Mouse (Mus musculus): ENCODE results near the gene Dpm1. TPM values are rescaled to one million over a fixed set of nuclear protein-coding genes. Genes with fewer than 3 reads are reported as not detected.
A peak's percentile ranks its signal among the peaks of the same experiment; 100 is the strongest.

Dpm1 gene
- polyA plus RNA-seq, 1 experiment = 14.6 TPM

- peak in 1 of 2 experiments; percentile 11 for DNase-seq (ENCODE audit: low read depth in 1 of 2, low spot score in 2 of 2)
- under 1% methylated on average over 49 of the region's 49 CpGs for WGBS
- H3K36me3 ChIP-seq (ENCODE audit: control insufficient read depth, insufficient read depth, low read length) = peaks cover 5% of the 10 kb centered on the region; the same call in 1 of the 2 replicates
- H3K27ac ChIP-seq (ENCODE audit: insufficient read depth, low read length) = peak overlapping the region; percentile 98
- peak overlapping the region; percentile 91 for H3K4me3 ChIP-seq (ENCODE audit: extremely low read depth, insufficient read depth, insufficient read length)
- H3K4me1 ChIP-seq (ENCODE audit: control insufficient read depth, insufficient read depth, insufficient read length) = peaks cover 17% of the 10 kb centered on the region
- no peaks in the 10 kb centered on the region for H3K27me3 ChIP-seq (ENCODE audit: control insufficient read depth, insufficient read depth, low read length)
- TF ChIP-seq POLR2A (IDR thresholded peaks at IDR 0.05; ENCODE audit: low read depth, low read length) = no peak
- TF ChIP-seq CTCF (IDR thresholded peaks at IDR 0.05; ENCODE audit: extremely low read depth, insufficient read depth, insufficient read length, insufficient replicate concordance) = no peak
Observed at GRCm38 (mm10) chr2:168205681-168206631, 24.4 kb downstream of the Dpm1 start.

GRCm38 (mm10) chr2:168205265-168205664 is 25.1 kb downstream of the Dpm1 start:
- Histone ChIP-seq H3K27me3 (ENCODE audit: control insufficient read depth, insufficient read depth, low read length) (no peaks in the 10 kb centered on the region), H3K4me1 (ENCODE audit: control insufficient read depth, insufficient read depth, insufficient read length) (peaks cover 17% of the 10 kb centered on the region), H3K4me3 (ENCODE audit: extremely low read depth, insufficient read depth, insufficient read length) (peak overlapping the region; percentile 91), H3K27ac (ENCODE audit: insufficient read depth, low read length) (peak overlapping the region; percentile 36; the same call in 1 of the 2 replicates), H3K36me3 (ENCODE audit: control insufficient read depth, insufficient read depth, low read length) (peaks cover 4% of the 10 kb centered on the region; the same call in 1 of the 2 replicates)
- 1% methylated on average over 6 of the region's 6 CpGs for whole genome bisulfite sequencing
- TF ChIP-seq POLR2A (IDR thresholded peaks at IDR 0.05; ENCODE audit: low read depth, low read length) (no peak), CTCF (IDR thresholded peaks at IDR 0.05; ENCODE audit: extremely low read depth, insufficient read depth, insufficient read length, insufficient replicate concordance) (peak; percentile 91; the same call in 1 of the 2 replicates)
- DNase-seq (ENCODE audit: low read depth in 1 of 2, low spot score in 2 of 2) = peak; percentile 87 to 89

GRCm38 (mm10) chr2:168204476-168204999 is 25.9 kb downstream of the Dpm1 start:
- WGBS = 73% methylated on average over 8 of the region's 8 CpGs
- no peak for TF ChIP-seq CTCF (IDR thresholded peaks at IDR 0.05; ENCODE audit: extremely low read depth, insufficient read depth, insufficient read length, insufficient replicate concordance)
- TF ChIP-seq POLR2A (IDR thresholded peaks at IDR 0.05; ENCODE audit: low read depth, low read length) = no peak
- DNase-seq (ENCODE audit: low read depth in 1 of 2, low spot score in 2 of 2) = no peak
- Histone ChIP-seq H3K27ac (ENCODE audit: insufficient read depth, low read length) (no peak overlapping the region), H3K4me3 (ENCODE audit: extremely low read depth, insufficient read depth, insufficient read length) (no peak overlapping the region), H3K27me3 (ENCODE audit: control insufficient read depth, insufficient read depth, low read length) (no peaks in the 10 kb centered on the region), H3K4me1 (ENCODE audit: control insufficient read depth, insufficient read depth, insufficient read length) (peaks cover 20% of the 10 kb centered on the region), H3K36me3 (ENCODE audit: control insufficient read depth, insufficient read depth, low read length) (peaks cover 4% of the 10 kb centered on the region; the same call in 1 of the 2 replicates)

- 78% methylated on average over 4 of the region's 5 CpGs for WGBS
Observed at GRCm38 (mm10) chr2:168200014-168200691, 30.2 kb downstream of the Dpm1 start.

GRCm38 (mm10) chr2:168199476-168199875 is 30.9 kb downstream of the Dpm1 start:
- H3K27ac ChIP-seq (ENCODE audit: insufficient read depth, low read length) = no peak overlapping the region
- 60% methylated on average over 4 of the region's 4 CpGs for WGBS
- no peak for TF ChIP-seq CTCF (IDR thresholded peaks at IDR 0.05; ENCODE audit: extremely low read depth, insufficient read depth, insufficient read length, insufficient replicate concordance)
- TF ChIP-seq POLR2A (IDR thresholded peaks at IDR 0.05; ENCODE audit: low read depth, low read length) = no peak
- no peak for DNase-seq (ENCODE audit: low read depth in 1 of 2, low spot score in 2 of 2)
- no peak overlapping the region for H3K4me3 ChIP-seq (ENCODE audit: extremely low read depth, insufficient read depth, insufficient read length)
- H3K4me1 ChIP-seq (ENCODE audit: control insufficient read depth, insufficient read depth, insufficient read length) = peaks cover 20% of the 10 kb centered on the region
- H3K36me3 ChIP-seq (ENCODE audit: control insufficient read depth, insufficient read depth, low read length) = peaks cover 11% of the 10 kb centered on the region
- no peaks in the 10 kb centered on the region for H3K27me3 ChIP-seq (ENCODE audit: control insufficient read depth, insufficient read depth, low read length)

More at GRCm38 (mm10) chr2:168200014-168200691, 30.2 kb downstream of the Dpm1 start:
- Histone ChIP-seq H3K4me3 (ENCODE audit: extremely low read depth, insufficient read depth, insufficient read length) (no peak overlapping the region), H3K27me3 (ENCODE audit: control insufficient read depth, insufficient read depth, low read length) (no peaks in the 10 kb centered on the region), H3K36me3 (ENCODE audit: control insufficient read depth, insufficient read depth, low read length) (peaks cover 10% of the 10 kb centered on the region), H3K27ac (ENCODE audit: insufficient read depth, low read length) (no peak overlapping the region), H3K4me1 (ENCODE audit: control insufficient read depth, insufficient read depth, insufficient read length) (peaks cover 26% of the 10 kb centered on the region)
- no peak for DNase-seq (ENCODE audit: low read depth in 1 of 2, low spot score in 2 of 2)
- no peak for TF ChIP-seq CTCF (IDR thresholded peaks at IDR 0.05; ENCODE audit: extremely low read depth, insufficient read depth, insufficient read length, insufficient replicate concordance)
- TF ChIP-seq POLR2A (IDR thresholded peaks at IDR 0.05; ENCODE audit: low read depth, low read length) = no peak

GRCm38 (mm10) chr2:168198421-168198820 is 32.0 kb downstream of the Dpm1 start:
- no peak overlapping the region for H3K4me3 ChIP-seq (ENCODE audit: extremely low read depth, insufficient read depth, insufficient read length)
- WGBS = 89% methylated on average over 1 of the region's 1 CpGs
- peaks cover 11% of the 10 kb centered on the region for H3K36me3 ChIP-seq (ENCODE audit: control insufficient read depth, insufficient read depth, low read length)
- peaks cover 18% of the 10 kb centered on the region for H3K4me1 ChIP-seq (ENCODE audit: control insufficient read depth, insufficient read depth, insufficient read length)
- no peak overlapping the region for H3K27ac ChIP-seq (ENCODE audit: insufficient read depth, low read length)
- H3K27me3 ChIP-seq (ENCODE audit: control insufficient read depth, insufficient read depth, low read length) = no peaks in the 10 kb centered on the region
- no peak for DNase-seq (ENCODE audit: low read depth in 1 of 2, low spot score in 2 of 2)
- no peak for TF ChIP-seq POLR2A (IDR thresholded peaks at IDR 0.05; ENCODE audit: low read depth, low read length)
- no peak for TF ChIP-seq CTCF (IDR thresholded peaks at IDR 0.05; ENCODE audit: extremely low read depth, insufficient read depth, insufficient read length, insufficient replicate concordance)
